Mouse (Mus musculus) heart, embryonic 14.5 days (tissue): ENCODE results near the gene Hopx. TPM values are rescaled to one million over a fixed set of nuclear protein-coding genes. Genes with fewer than 3 reads are reported as not detected.

Experiments
- ATAC-seq: fragments of 200-750 bp; cut with Nextera tagmentation; 2 replicates; pipeline ENCODE4 v1.8.0; 2017; ENCODE audit warnings: low read depth, moderate TSS enrichment; ENCODE audit not compliant: insufficient number of reproducible peaks, insufficient read depth, low FRiP score
- H3K27ac ChIP-seq, 2 experiments: fragments of 200-500 bp in 1 of 2; fragments of 300-500 bp in 1 of 2; sonication (generic) in 1 of 2; replicated peaks in 1 of 2; 2 replicates each; pipeline ENCODE4 v1.5.1; 2012 to 2014; ENCODE audit warnings: low read depth in 2 of 2, low read length in 2 of 2, control low read depth in 1 of 2, mild to moderate bottlenecking in 1 of 2, mixed read lengths in 1 of 2; ENCODE audit not compliant: control insufficient read depth in 1 of 2, insufficient read depth in 1 of 2
- H3K27me3 ChIP-seq: fragments of 300-500 bp; sonication (generic); 2 replicates; pipeline ENCODE4 v1.6.1; 2014; ENCODE audit warnings: mild to moderate bottlenecking, low read length, control low read depth; ENCODE audit not compliant: control insufficient read depth, insufficient read depth
- H3K36me3 ChIP-seq: fragments of 300-500 bp; sonication (generic); 2 replicates; pipeline ENCODE4 v1.6.1; 2014; ENCODE audit warnings: mild to moderate bottlenecking, control low read depth, low read length, mixed read lengths; ENCODE audit not compliant: control insufficient read depth, insufficient read depth
- H3K4me1 ChIP-seq, 2 experiments: fragments of 200-500 bp in 1 of 2; fragments of 300-500 bp in 1 of 2; sonication (generic) in 1 of 2; 2 replicates each; pipeline ENCODE4 v1.6.1; 2012 to 2014; ENCODE audit warnings: low read length in 2 of 2, control low read depth in 1 of 2, mixed read lengths in 1 of 2; ENCODE audit not compliant: control insufficient read depth in 2 of 2, insufficient read depth in 2 of 2
- H3K4me2 ChIP-seq: fragments of 300-500 bp; sonication (generic); 2 replicates; pipeline ENCODE4 v1.6.1; 2014; ENCODE audit warnings: mild to moderate bottlenecking, low read length
- H3K4me3 ChIP-seq, 2 experiments: fragments of 200-500 bp in 1 of 2; fragments of 300-500 bp in 1 of 2; sonication (generic) in 1 of 2; 2 replicates each; pipeline ENCODE4 v1.5.1; 2012 to 2014; ENCODE audit warnings: low read length in 2 of 2, mild to moderate bottlenecking in 2 of 2, control low read depth in 1 of 2, low read depth in 1 of 2, moderate library complexity in 1 of 2; ENCODE audit not compliant: control insufficient read depth in 1 of 2, insufficient read depth in 1 of 2
- H3K9ac ChIP-seq: fragments of 300-500 bp; sonication (generic); 2 replicates; pipeline ENCODE4 v1.6.1; 2014; ENCODE audit warnings: mild to moderate bottlenecking, low read length
- H3K9me3 ChIP-seq: fragments of 300-500 bp; sonication (generic); 2 replicates; pipeline ENCODE4 v1.6.1; 2016; ENCODE audit warnings: low read length, control low read depth; ENCODE audit not compliant: control insufficient read depth
- WGBS: fragments of 180-500 bp; shearing (Covaris S2); extraction: QIAGEN DNeasy Blood & Tissue Kit; methylation state at CpG from one replicate; pipeline ENCODE4 v1.1.7; 2014; 5-methylcytosine and 5-hydroxymethylcytosine counted together
- polyA plus RNA-seq: library from polyadenylated mRNA; unstranded; fragments of >200 nt; fragmentation: Nextera tagmentation; extraction: Ambion mirVana; gene quantifications from 2 replicates; pipeline ENCODE4 v1.2.1, GENCODE M21; 2014

Gene Hopx
- polyA plus RNA-seq, 1 experiment from 2014 or later = 34.0 TPM

- 50% methylated on average over 2 of the region's 2 CpGs for WGBS
- Histone ChIP-seq H3K4me3 (peak overlapping the region; percentile 36 to 40), H3K27ac (peak overlapping the region in 1 of 2 experiments; percentile 58; a peak in 2 of 4 replicates), H3K9me3 (no peaks in the 10 kb centered on the region), H3K4me2 (peak overlapping the region; percentile 71), H3K4me1 (peaks cover 13 to 24% of the 10 kb centered on the region in 2 experiments), H3K27me3 (no peaks in the 10 kb centered on the region), H3K36me3 (peaks cover 12% of the 10 kb centered on the region; the same call in 1 of the 2 replicates), H3K9ac (peak overlapping the region; percentile 67)
- no peak for ATAC-seq
Measured at GRCm38 (mm10) chr5:77112066-77112465, 2.9 kb downstream of the Hopx start.

GRCm38 (mm10) chr5:77109814-77110213, 5.1 kb downstream of the Hopx start:
- 79% methylated on average over 2 of the region's 2 CpGs for WGBS
- no peak overlapping the region for H3K27ac ChIP-seq
- H3K4me2 ChIP-seq = no peak overlapping the region
- no peaks in the 10 kb centered on the region for H3K27me3 ChIP-seq
- peaks cover 4 to 26% of the 10 kb centered on the region in 2 experiments; a peak in 3 of 4 replicates for H3K4me1 ChIP-seq
- no peak for ATAC-seq
- H3K9ac ChIP-seq = no peak overlapping the region
- H3K9me3 ChIP-seq = no peaks in the 10 kb centered on the region
- peaks cover 13% of the 10 kb centered on the region; the same call in 1 of the 2 replicates for H3K36me3 ChIP-seq
- H3K4me3 ChIP-seq = no peak overlapping the region

GRCm38 (mm10) chr5:77108806-77109205, 6.1 kb downstream of the Hopx start:
- Histone ChIP-seq H3K27ac (no peak overlapping the region), H3K27me3 (no peaks in the 10 kb centered on the region), H3K9me3 (no peaks in the 10 kb centered on the region), H3K4me2 (no peak overlapping the region), H3K36me3 (peaks cover 13% of the 10 kb centered on the region; the same call in 1 of the 2 replicates), H3K4me3 (no peak overlapping the region), H3K4me1 (peaks cover 4 to 27% of the 10 kb centered on the region in 2 experiments; a peak in 3 of 4 replicates), H3K9ac (no peak overlapping the region)
- ATAC-seq = no peak
- 94% methylated on average over 6 of the region's 6 CpGs for WGBS

GRCm38 (mm10) chr5:77107146-77107822, 7.6 kb downstream of the Hopx start:
- H3K27me3 ChIP-seq = no peaks in the 10 kb centered on the region
- peaks cover 4 to 37% of the 10 kb centered on the region in 2 experiments; a peak in 3 of 4 replicates for H3K4me1 ChIP-seq

GRCm38 (mm10) chr5:77102522-77103365, 12.2 kb downstream of the Hopx start:
- ATAC-seq = no peak
- WGBS = 80% methylated on average over 15 of the region's 15 CpGs
- no peaks in the 10 kb centered on the region for H3K27me3 ChIP-seq
- H3K9me3 ChIP-seq = no peaks in the 10 kb centered on the region
- peaks cover 25% of the 10 kb centered on the region for H3K36me3 ChIP-seq
- H3K27ac ChIP-seq = no peak overlapping the region
- peaks cover 12 to 49% of the 10 kb centered on the region in 2 experiments for H3K4me1 ChIP-seq
- H3K4me3 ChIP-seq = no peak overlapping the region
- no peak overlapping the region for H3K4me2 ChIP-seq
- no peak overlapping the region for H3K9ac ChIP-seq

More at GRCm38 (mm10) chr5:77107146-77107822, 7.6 kb downstream of the Hopx start:
- Histone ChIP-seq H3K4me3 (no peak overlapping the region), H3K27ac (no peak overlapping the region), H3K9ac (no peak overlapping the region), H3K36me3 (peaks cover 18% of the 10 kb centered on the region), H3K9me3 (no peaks in the 10 kb centered on the region), H3K4me2 (no peak overlapping the region)
- no peak for ATAC-seq
- WGBS = 88% methylated on average over 11 of the region's 11 CpGs

DNA sequence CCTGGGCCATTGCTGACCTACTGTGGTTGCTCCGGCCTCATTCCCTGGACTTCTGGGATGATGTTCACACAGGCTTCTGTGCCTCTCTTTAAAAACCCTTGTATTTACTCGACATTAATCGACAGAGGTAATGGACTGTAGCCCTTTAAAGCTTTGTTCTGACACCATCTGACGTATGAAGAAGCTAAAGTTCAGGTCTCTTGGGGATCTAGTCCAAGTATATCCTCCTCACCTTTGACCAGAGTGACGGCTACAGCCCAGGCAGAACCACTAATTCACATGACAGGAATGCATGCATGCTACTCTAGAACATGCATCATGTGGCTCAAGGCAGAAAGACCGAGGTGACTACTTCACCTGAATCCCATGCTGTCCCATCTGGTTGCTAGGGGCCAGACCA, 14.2 kb downstream of the Hopx start:
- Histone ChIP-seq H3K4me2 (no peak overlapping the region), H3K4me3 (no peak overlapping the region), H3K9ac (no peak overlapping the region), H3K9me3 (no peaks in the 10 kb centered on the region), H3K36me3 (peaks cover 23% of the 10 kb centered on the region), H3K27me3 (no peaks in the 10 kb centered on the region), H3K27ac (peak overlapping the region in 1 of 2 experiments; percentile 14; a peak in 1 of 4 replicates), H3K4me1 (peaks cover 24 to 59% of the 10 kb centered on the region in 2 experiments)
- 84% methylated on average over 6 of the region's 6 CpGs for WGBS
- no peak for ATAC-seq

GRCm38 (mm10) chr5:77099997-77100380, 14.9 kb downstream of the Hopx start:
- Histone ChIP-seq H3K36me3 (peaks cover 23% of the 10 kb centered on the region), H3K9me3 (no peaks in the 10 kb centered on the region), H3K4me2 (peak overlapping the region; percentile 5; the same call in 1 of the 2 replicates), H3K27me3 (no peaks in the 10 kb centered on the region), H3K9ac (no peak overlapping the region), H3K4me3 (no peak overlapping the region), H3K27ac (peak overlapping the region; percentile 6 to 14; a peak in 3 of 4 replicates), H3K4me1 (peaks cover 26 to 55% of the 10 kb centered on the region in 2 experiments)
- no peak for ATAC-seq
- 64% methylated on average over 6 of the region's 6 CpGs for WGBS
